Mouse (Mus musculus) frontal cortex, adult (tissue): ENCODE results near the gene Fahd2a.

Experiments used
- ATAC-seq: cut with Nextera tagmentation; 2 replicates; pipeline ENCODE4 v1.9.2; 2017; ENCODE audit warnings: mild to moderate bottlenecking, moderate library complexity, mixed read lengths; ENCODE audit not compliant: low TSS enrichment

The Fahd2a gene

DNA sequence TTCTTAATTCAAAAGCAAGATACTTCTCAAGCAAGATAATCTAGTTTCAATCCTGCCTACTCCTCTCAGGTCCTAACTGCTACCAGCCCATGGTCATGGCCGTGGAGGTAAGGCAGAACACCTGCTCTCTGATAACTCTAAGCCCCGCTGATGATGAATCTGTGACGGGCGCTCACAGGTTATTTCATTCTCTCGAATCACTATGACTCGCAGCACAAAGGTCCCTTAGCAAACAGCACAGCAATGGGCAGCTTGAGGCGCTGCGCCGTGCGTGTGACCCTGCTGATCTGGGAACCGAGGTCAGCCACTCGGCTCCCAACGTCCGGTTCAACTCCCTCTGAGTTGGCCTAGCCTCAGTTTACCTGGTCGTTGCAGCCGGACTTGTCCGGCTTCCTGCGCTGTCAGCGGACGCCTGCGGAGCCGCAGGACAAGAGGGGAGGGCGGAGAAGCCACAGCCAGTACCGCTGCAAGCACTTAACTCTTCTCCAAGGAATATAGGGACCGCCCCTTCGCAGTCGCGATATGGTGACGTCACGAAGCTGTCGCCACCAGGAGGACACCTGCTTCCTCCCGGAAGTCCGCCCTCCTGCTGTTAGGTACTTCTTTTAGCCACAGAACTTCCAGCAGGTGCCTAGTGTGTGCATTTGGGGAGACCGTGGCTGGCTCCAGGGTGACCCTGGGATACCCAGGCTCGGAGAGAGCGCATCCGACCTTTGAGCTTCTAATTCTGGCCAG lies at the start of gene Fahd2a:
Gene Fahd2a, minus strand, starts transcription at position 511 of the 735 bp plus-strand sequence.
- peak; percentile 99 for ATAC-seq

DNA sequence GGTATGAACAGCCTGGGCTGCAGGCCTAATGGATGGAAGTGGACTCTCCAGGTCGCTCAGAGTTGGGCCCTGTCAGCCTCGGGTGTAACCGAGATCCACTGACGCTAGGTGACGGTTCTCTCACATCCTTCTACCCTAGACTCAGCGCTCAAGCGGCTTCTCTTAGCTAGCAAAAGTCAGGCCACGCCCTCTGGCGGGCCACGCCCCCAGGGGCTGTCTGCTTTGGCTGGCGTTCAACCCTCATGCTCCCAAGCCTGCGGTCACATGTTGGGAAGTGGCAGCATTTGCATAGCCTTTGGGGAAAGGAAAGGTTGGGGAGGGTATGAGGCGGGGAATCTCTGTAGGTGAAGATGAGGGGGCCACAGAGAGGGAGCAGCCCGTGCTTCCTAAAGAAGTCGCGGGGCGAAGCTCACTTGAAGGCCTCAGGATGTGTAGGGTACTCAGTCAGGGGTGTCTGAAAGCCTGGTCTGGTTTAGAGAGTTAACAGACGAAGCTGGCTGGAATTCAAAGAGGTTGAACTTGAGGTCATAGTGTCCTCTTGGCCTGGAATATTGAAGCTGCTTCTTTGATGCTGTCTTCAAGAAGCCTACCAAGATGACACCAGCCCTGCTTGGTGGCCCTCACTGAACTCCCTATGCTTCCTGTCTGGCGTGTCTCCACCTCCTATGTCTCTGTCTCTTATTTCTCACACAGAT lies 40.3 kb upstream of the Fahd2a start:
- ATAC-seq = no peak

DNA sequence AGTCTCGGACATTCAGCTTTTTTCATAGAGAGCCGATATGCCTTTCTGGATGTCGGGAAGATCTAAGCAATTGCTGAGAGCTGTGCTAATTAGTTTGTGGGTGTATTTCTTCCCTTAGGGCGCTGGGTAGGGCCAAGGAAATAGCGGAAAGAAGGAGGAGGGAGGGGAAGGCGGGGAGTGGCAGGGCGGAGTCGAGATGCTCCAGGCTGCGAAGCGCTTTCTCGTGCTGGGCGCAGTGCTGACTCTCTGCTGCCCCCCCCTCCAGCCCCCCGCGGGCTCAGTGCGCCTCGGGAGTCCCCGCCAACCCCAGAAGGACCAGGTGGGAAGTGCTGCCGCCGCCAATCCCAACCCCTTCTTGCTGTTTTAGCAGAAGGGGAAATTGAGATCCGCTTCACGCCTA lies 38.6 kb upstream of the Fahd2a start:
- peak; percentile 8; the same call in 1 of the 2 replicates for ATAC-seq

DNA sequence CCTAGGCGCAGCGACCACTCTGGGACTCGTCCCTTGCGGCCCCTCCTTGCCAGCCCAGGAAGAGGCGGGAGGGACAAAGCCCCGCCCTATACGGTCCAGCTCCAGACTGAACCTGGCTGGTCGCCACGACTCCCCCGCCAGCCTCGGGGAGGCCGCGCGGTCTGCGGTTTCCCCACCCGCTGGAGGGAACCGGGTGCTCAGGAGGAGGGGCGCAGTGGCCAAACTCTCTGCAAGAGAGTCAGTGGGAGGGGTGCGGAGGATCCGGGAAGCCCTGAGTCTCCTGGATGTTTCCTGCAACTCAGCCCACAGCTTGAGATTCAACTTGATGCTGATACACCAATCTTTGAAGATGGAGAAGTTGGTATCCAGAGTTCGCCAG lies 38.2 kb upstream of the Fahd2a start:
- peak; percentile 35; the same call in 1 of the 2 replicates for ATAC-seq

DNA sequence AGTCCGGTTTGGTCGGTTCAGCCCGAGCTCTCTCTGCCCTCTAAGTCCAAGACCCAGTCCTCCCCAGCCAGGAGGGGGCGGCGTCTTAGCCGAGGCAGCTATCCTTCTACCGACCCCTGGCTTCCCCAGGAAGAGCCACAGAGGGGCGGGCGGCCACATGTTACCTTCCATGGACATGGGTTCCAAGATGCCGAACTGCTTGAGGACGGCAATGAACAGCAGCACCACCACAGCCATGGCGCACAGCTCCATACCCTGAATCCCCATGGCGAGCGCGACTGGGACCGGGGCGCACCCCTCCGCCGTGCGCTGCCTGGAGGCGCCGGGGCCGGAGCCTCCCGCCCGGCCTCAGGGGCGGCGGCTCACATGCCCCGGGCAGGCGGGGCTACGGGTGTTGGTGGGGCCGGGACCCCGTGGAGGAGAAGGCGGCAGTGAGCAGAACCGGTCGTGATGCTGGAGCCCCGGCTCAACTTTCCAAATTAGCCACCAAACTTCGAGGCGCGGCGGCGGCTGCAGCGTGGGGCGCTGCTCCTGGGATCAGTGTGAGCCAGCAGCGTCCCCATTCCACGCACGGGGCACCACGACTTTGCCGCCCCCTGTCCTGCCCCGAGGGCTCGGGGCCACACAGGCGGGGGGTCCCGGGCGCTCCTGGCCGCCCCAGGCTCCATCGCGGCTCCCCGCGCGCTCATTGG lies 37.6 kb upstream of the Fahd2a start:
- ATAC-seq = no peak

DNA sequence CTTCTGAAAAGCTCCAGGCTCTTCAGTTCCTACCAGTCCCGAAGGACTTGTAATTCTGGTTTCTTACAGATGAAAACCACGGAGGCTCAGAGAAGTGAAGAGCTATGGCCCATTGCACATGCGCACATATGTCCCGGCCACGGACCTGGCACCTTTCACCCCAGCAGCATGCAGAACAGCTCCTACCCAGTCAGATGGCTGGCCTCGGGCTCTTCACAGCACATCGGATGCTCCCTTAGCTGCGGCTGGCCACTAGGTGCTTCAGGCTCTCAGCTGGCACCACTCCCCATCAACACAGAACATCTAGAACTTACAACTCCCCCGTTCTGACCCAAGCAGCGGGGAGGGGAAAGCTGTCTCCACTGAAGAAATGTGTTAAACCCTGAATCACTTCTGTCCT lies 35.4 kb upstream of the Fahd2a start:
- peak; percentile 29; the same call in 1 of the 2 replicates for ATAC-seq

DNA sequence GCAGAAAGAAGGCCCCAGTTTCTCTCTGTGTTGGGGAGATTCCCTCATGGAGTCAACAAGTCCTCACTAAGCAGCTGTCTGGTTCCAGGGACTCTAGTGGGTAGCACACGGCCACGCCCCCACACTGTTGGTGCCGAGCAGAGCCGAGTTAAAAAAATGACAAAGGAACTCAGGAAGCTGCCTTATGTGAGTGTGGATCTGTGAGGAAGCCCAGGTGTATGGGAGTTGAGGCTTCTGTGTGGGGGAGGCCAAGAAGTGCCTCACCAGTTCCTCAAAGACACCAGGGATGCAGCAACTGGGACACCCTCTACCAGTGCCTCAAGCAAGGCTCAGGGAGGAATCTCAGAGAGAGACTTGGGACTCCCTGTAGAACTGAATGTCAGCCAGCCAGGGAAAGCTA lies 34.8 kb upstream of the Fahd2a start:
- peak; percentile 58 for ATAC-seq

DNA sequence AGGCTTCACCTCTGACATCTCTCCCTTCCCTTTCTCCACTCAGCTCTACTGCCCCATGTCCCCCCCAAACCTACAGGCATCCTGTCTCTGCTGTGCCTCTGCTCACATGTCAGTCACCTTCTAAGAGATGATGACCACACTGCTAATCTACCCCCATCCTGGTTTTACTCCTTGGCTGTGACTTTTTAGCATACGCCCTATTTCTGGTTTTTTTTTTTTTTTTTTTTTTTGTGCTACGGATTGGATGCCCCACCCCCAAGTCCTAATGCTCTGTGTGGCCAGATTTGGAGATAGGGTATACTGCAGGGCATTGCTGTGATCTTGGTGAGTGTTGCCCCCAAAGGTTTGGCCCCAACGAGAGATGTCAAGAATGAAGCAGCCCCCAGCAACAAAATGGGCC lies 27.9 kb upstream of the Fahd2a start:
- ATAC-seq = no peak

DNA sequence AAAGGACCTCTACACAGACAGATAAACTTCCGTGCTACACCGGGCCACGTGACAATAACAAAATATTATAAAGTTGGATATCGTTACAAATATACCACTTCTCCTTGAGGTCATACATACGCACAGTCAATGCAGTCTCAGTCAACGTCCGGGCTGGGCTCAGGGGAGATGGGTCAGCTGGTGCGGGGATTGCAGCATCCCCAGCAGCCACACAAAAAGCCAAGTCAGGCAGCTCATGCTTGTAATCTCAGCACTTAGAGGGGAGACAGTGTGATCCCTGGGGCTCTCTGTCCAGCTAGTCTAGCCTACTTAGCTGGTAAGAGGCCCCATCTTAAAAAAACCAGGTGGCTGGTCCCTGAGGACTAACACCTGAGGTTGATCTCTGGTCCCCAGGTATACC lies 26.9 kb upstream of the Fahd2a start:
- ATAC-seq = no peak

DNA sequence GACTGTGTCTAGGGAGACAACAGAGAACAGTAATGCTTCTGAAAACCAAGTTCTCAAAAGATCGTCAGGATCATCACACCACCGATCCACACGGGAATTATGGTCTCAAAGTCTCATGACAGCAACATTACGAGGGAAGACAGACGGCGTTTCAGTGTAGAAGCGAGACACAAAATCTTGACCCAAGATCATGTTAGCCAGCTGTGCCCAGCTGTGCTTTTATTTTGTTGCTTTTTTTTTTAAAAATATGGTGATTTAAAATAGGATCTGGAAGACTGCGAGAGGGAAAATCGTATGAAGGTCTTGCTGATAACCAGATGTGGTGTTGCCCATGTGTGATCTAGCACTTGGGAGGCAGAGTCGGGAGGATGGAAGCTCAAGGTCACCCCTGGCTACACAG lies 26.3 kb upstream of the Fahd2a start:
- ATAC-seq = no peak

DNA sequence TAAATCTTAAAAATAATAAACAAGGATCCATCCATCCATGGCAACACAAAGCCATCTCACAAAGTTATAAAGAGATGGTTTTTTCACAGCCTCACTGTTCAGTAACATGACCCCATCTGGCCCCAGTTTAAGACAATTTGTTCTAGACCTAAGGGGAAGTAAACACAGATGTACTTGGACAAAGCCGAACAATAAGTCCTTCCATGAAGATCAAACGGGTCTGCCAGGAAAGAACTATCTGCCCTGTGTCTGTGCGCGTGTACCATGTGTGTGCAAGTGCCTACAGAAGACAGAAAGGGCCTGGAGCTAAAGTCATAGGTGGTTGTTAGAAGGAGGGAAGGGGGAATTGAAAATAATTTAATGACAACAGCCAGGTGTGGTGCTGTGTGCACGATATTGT lies 25.8 kb upstream of the Fahd2a start:
- ATAC-seq = no peak

DNA sequence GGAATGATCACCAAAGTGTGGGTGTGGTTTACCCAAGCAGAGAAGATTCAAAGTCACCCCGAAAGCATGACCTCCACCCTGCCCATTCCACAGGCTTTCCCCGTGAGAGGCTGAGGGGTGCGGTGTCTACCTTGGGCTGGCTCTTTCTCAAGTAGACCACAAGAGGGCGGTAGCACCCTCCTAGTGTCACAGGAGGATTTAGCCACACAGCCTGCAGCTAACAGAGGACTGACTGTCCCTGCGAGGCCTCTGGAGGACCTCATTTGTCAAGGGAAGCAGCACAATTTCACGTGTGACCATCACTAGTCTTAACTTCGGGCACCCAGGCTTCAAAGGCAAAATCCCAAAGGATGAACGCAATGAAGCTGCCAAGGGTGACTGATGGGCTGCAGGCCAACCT lies 17.9 kb upstream of the Fahd2a start:
- ATAC-seq = peak; percentile 88

DNA sequence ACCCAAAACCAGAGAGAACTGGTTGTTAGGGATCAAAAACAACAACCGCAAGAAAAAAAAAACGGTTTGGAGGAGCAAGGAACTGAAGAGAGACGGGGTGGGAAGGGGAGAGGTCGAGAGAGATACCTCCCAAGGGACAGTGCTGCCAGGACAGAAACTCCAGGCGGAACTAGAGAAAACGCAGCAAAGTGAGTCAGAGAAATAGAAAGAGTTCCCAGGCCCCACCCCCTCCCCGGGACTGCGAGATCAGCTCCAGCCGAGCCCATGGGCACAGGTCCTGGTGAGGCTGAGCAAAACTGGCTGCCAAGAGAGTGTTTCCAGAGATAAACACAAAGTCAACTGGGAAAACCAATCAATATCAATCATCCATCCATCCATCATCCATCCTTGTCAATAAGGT lies 17.0 kb upstream of the Fahd2a start:
- no peak for ATAC-seq

DNA sequence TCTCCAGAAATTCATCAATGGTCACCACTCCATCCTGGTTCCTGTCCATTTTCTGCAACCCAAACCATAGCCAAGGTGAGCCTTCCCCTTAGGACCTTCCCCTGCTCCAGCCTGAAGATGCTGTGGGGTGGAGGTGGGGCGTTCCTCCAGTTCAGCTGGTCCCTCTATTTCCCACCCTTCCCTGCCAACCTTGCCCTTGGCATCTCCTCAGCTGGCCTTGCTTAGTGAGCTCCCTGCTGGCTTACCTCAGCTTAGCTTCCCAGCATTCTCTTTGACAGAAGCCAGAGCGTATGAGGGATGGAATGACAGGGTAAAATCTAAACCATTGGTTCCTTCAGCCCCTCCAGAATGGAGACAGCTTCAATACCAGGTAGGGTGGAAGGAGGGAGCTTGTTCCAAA lies 15.0 kb upstream of the Fahd2a start:
- no peak for ATAC-seq

DNA sequence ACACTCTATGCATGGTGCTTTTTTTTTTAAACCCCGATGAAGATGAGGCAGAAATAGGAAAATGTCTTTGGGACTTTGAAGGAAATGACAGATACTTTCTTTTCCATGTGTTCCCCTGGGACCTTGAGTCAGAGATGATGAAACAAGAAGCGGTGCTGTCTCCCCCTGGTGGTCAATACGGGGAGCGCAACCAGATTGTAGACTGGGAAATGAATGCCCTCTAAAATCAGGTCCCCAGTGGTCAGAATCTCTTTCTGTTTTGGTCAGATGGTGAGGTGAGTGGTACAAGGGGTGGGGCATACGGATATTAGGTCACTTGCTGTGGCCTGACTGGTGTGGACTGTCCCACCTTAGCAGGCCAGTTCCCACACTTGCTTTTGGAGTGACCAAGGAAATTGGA lies 9.4 kb upstream of the Fahd2a start:
- ATAC-seq = peak; percentile 72

DNA sequence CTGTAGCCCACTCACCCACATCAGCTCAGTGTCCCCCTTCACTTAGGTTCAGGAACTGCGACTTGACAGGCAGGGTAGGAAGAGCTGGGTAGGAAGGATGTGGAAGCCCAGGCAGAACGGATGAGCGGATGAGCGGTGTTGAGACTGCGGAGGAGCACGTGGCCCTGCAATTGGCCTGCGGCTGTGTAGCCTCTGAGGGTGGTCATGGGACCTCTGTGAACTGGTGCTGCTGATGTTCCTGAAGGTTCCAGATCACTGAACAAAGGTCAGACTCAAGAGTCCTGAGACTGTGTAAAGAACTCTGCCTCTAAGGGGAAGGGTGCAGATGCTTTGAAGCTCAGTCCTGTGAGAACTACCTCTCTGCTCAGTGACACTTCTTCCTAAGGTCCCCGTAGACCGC lies 8.8 kb upstream of the Fahd2a start:
- ATAC-seq = no peak

DNA sequence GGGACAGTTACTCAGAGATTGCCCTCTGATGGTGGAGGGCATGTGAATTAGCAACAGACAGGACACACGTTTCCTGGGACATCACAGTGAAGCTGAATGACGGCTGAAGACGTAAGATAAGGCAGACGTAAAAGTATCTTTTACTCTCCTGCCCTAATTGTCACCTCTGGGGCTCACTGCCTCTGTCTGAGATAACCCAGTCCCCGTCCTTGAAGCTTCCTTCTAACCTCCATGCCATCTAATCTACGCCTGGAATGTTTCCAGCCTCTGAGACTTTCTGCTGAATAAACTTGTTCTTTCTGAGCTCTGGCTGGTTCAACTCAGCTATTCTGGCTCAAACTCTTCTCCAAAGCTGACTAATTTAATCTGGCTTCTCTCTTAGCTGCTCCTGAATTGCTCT lies 7.4 kb upstream of the Fahd2a start:
- ATAC-seq = no peak

DNA sequence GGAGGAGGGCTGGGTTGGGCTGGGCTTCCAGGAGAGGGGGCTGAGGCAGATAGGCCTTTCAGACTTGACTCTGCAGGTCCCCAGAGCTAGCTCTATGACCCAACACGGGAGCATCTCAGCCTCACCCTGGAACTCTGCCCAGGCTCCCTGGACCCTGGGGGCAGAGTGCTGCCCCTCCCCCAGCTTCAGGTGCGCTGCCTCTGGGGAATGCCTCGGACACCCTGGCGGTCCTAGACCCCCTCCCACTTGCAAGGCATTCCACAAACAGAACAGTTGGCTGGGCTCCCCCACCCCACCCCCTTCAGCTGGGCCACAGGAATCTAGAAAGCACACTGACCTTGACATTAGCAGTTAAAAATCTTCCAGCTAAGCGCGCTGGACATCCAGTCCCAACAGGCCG lies 5.3 kb upstream of the Fahd2a start:
- ATAC-seq = no peak

DNA sequence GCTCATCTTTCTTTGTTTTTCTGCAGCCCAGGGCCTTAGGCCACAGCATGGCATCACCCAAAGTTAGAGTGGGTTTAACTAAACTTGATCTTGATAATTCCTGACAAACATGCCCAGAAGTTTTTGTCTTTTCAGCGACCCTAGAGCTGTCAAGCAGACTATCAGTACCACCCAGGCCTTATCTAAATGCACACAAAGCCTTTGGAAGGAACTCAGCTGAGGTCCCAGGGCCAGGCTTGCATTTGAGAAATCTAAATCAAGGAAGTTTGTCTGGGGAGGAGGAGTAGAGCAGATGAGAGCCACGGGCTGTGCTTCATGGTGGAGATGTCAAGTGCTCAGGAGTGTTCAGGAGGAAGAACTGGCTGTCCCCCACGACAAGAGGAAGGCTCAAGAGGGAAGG lies 2.5 kb upstream of the Fahd2a start:
- ATAC-seq = no peak

DNA sequence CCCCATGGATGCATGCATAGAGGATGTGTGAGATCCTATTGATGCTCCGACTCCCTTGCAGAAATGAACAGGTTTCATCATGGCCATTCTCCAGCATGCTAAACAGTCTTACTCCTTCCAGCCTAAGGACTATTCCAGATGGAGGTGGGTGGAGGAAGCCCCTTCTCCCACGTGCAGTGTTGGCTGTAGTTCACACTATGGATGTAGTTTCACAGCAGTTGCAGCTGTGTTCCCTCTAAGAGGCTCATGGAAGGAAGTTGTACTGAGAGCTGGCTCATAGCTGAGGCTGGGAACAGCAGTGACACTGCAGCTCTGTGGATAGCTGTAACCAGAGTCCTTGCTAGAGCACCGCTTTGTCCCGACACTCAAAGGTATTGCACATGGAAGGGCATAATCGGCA lies 6.7 kb downstream of the Fahd2a start:
- ATAC-seq = peak; percentile 53; the same call in 1 of the 2 replicates

DNA sequence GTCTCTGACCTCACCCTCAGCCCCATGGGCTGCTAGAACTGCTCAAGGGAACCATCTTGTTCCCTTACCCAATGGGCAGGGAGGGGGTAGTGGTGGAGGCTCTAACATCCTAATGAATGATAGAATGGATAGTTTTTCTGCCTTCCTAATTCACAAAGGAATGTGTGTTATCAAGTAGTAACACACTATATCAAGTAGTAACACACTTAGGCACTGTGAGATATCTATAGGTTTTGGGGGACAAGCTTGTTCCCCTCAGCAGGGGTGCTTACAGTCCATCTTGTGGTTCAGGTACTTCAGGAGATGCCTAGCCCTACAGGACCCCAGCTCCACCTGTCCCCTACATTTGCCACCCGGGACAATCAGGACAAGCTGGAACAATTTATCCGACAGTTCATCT lies 8.8 kb downstream of the Fahd2a start:
- ATAC-seq = no peak

DNA sequence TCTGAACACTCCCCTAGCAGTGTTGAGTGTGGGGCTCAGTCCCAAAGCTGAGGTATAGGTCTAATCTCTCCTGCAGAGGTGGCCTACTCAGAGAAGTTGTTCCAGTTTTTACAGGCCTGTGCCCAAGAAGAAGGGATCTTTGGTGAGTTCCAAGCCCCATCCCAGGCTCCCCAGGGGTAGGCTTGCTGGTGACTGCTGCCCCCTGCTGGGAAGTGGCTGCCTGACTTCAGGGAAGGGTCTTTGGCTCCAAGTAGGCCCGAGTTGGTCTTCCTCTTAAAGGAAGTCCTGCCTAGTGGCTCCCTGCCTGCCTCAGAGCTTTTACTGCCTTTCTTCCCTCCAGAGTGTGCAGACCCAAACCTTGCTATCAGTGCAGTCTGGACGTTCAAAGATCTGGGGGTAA lies 9.2 kb downstream of the Fahd2a start:
- ATAC-seq = no peak
